Mouse (Mus musculus) retina, postnatal 1 day (tissue): ENCODE data around the gene Acsf2.
"Not testable (repeated sequence)": the region's sequence is repeated elsewhere in the genome, so short reads cannot be mapped to it uniquely, and the experiment has no call there.

Experiments used
- DNase-seq: peaks from one replicate; pipeline ENCODE4 v3.0.0-alpha.2; 2012

The Acsf2 gene

GRCm38 (mm10) chr11:94601321-94602281, at the start of gene Acsf2:
Acsf2 (minus strand) TSS chr11:94601871.
- DNase-seq: peak; percentile 87

GRCm38 (mm10) chr11:94651241-94651640, 49.6 kb upstream of the Acsf2 start:
- not testable (repeated sequence) for DNase-seq

GRCm38 (mm10) chr11:94646457-94646856, 44.8 kb upstream of the Acsf2 start:
- DNase-seq: no peak

GRCm38 (mm10) chr11:94644461-94645219, 43.0 kb upstream of the Acsf2 start:
- DNase-seq: no peak

GRCm38 (mm10) chr11:94634431-94634830, 32.8 kb upstream of the Acsf2 start:
- no peak for DNase-seq

- no peak for DNase-seq
Measured at GRCm38 (mm10) chr11:94632988-94633387, 31.3 kb upstream of the Acsf2 start.

- no peak for DNase-seq
Measured at GRCm38 (mm10) chr11:94631969-94632368, 30.3 kb upstream of the Acsf2 start.

GRCm38 (mm10) chr11:94630199-94631011, 28.7 kb upstream of the Acsf2 start:
- peak; percentile 60 for DNase-seq

- DNase-seq: no peak
Measured at GRCm38 (mm10) chr11:94629884-94630198, 28.2 kb upstream of the Acsf2 start.

- peak; percentile 94 for DNase-seq
Measured at GRCm38 (mm10) chr11:94629199-94629883, 27.7 kb upstream of the Acsf2 start, which contains the start of gene Lrrc59. Lrrc59 (plus strand) TSS chr11:94629767.

- no peak for DNase-seq
Measured at GRCm38 (mm10) chr11:94622162-94622561, 20.5 kb upstream of the Acsf2 start.

- DNase-seq: no peak
Measured at GRCm38 (mm10) chr11:94621458-94621852, 19.8 kb upstream of the Acsf2 start.

- DNase-seq: no peak
Measured at GRCm38 (mm10) chr11:94620766-94621457, 19.2 kb upstream of the Acsf2 start.

GRCm38 (mm10) chr11:94617646-94618045, 16.0 kb upstream of the Acsf2 start:
- DNase-seq: no peak

- peak; percentile 67 for DNase-seq
Measured at GRCm38 (mm10) chr11:94615494-94615893, 13.8 kb upstream of the Acsf2 start.

GRCm38 (mm10) chr11:94614603-94615002, 12.9 kb upstream of the Acsf2 start:
- no peak for DNase-seq

GRCm38 (mm10) chr11:94610744-94611740, 9.4 kb upstream of the Acsf2 start:
- DNase-seq: no peak

GRCm38 (mm10) chr11:94602356-94602955, 785 bp upstream of the Acsf2 start:
- DNase-seq: no peak

- no peak for DNase-seq
Measured at GRCm38 (mm10) chr11:94600447-94600846, 1.2 kb downstream of the Acsf2 start.
